Mouse (Mus musculus) heart, adult 2 months (tissue): ENCODE measurements around the gene Siah2.

ENCODE experiments used
- CTCF ChIP-seq: fragments of 200-600 bp; IDR thresholded peaks from 2 replicates; pipeline ENCODE4 v1.8.1; 2022; ENCODE audit warnings: antibody characterized with exemption, mild to moderate bottlenecking, moderate library complexity
- EP300 ChIP-seq: fragments of 200-500 bp; IDR thresholded peaks from 2 replicates; pipeline ENCODE4 v1.6.1; 2011; ENCODE audit warnings: low read depth, low read length, control low read depth; ENCODE audit not compliant: insufficient read depth
- POLR2A ChIP-seq: fragments of 200-500 bp; IDR thresholded peaks from 2 replicates; pipeline ENCODE4 v1.6.1; 2011; ENCODE audit warnings: mild to moderate bottlenecking, low read depth, low read length, control low read depth; ENCODE audit not compliant: insufficient read depth

- TF ChIP-seq CTCF = peak; percentile 63
- no peak for TF ChIP-seq EP300
- no peak for TF ChIP-seq POLR2A
Observed at GRCm38 (mm10) chr3:58657356-58657755, 34.8 kb downstream of the Siah2 start.
